Mouse (Mus musculus) embryonic stem cell, embryonic (primary cell): ENCODE measurements around the gene Fbl.

Experiments
- CTCF ChIA-PET, 4 experiments: fragments of 300-600 bp in 2 of 4; fragments of 350-600 bp in 2 of 4; sonication (Branson Sonifier 250); formaldehyde crosslinking; loops; one replicate each; lab custom pipeline; 2022; ENCODE audit warnings: inconsistent platforms in 2 of 4; lab: Charles Lee
- POLR2A ChIA-PET, 4 experiments: fragments of 300-600 bp in 2 of 4; fragments of 350-600 bp in 2 of 4; sonication (Branson Sonifier 250); formaldehyde crosslinking; loops; one replicate each; lab custom pipeline; 2022; ENCODE audit warnings: antibody characterized with exemption in 4 of 4, inconsistent platforms in 1 of 4; lab: Charles Lee

Gene Fbl

DNA sequence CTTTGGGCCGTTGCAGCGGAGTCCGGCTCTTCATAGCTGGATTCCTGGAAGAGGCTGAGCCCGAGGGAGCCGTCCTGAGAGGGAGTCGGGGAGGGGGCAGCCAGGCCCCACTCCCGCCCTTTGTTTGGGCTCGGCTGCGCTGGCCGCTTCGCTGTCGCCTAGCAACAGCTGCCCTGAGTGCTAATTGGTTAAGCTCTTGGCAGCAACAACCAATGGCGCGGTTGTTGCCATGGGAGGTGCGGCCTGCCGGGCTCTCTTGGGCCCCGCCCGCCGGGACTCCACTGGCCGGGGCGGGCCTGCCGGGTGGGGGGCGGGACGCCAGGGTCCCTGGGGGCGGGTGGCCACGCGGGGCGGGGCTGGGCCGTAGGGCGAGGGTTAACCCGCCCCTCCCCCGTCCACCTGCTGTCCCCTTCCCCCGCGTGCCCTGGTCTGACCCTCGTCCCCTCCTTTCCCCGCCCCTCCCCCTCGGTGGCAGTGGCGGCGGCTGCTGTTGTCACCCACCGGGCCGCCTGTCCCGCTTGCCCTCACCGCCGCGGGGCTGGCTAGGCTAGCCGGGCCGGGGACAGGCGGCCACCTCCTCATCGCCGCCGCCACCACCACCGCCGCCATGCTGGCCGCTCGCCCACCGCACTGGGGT is 10.3 kb downstream of the Fbl start:
- POLR2A ChIA-PET: interaction anchor here (0.6 to 5.9 kb wide), 61 partner anchors 10 to 984 kb away, joined by 3 to 61 read pairs (median 3); partner anchors contain the start of genes Fbl (in 4 of the 4), Med29 (in 2 of the 4), Paf1 (in 2 of the 4) and Rps16 (in 2 of the 4)
- CTCF ChIA-PET: interaction anchor here (0.6 to 1.2 kb wide), 11 partner anchors 11 to 1001 kb away, joined by 3 to 9 read pairs (median 4); partner anchors contain the start of genes Fbl (in 1 of the 4) and Psmd8 (in 1 of the 4)

DNA sequence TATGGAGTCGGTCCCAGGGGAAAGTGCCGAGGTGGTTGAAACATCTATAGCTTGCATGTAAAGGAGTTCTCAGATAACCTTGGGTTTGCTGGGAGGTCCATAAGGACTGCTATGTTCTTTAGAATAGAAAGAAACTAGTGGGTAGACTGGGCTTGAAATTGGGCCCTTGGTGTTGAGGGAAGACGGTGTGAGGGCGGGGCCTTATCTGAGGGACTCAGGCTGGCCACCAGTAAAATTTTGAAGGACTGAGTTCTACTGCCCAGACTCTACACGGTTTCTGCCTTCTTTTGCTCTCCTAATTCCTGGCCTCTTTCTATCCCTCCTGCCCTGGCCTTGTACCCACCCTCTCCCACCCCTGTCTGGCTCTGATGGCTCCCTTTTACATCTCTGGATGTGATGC is 11.4 kb downstream of the Fbl start:
- ChIA-PET POLR2A (interaction anchor here in 3 of 4 experiments (0.5 to 5.9 kb wide), 11 partner anchors 11 to 698 kb away, joined by 3 to 61 read pairs (median 8); partner anchors contain the start of genes Fbl (in 3 of the 3) and Rps16 (in 1 of the 3)), CTCF (interaction anchor here in 1 of 4 experiments (1.2 kb wide), 1 partner anchor 23 kb away, joined by 3 read pairs; no protein-coding TSS in a partner anchor)

DNA sequence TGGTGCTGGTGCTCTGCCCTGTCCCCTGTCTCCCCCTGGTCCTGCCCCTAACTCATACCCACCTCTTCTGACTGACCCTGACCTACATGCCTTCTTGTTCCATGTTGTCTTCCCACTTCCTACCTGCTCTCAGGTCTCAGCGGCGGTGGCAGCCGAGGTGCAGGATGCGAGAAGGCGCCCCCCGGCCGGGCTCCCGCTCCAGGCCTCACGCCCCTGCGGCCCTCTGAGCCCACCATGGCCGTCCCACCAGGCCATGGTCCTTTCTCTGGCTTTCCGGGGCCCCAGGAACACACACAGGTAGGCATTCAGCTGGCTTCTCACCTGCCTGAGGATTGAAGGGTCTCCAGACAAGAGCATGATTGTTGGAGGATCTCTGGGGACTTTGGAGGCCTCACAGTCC is 11.9 kb downstream of the Fbl start:
- POLR2A ChIA-PET: interaction anchor here in 3 of 4 experiments (0.5 to 5.9 kb wide), 6 partner anchors 11 to 699 kb away, joined by 3 to 61 read pairs (median 22); partner anchors contain the start of gene Fbl (in 2 of the 3)
- CTCF ChIA-PET: no interaction called here

DNA sequence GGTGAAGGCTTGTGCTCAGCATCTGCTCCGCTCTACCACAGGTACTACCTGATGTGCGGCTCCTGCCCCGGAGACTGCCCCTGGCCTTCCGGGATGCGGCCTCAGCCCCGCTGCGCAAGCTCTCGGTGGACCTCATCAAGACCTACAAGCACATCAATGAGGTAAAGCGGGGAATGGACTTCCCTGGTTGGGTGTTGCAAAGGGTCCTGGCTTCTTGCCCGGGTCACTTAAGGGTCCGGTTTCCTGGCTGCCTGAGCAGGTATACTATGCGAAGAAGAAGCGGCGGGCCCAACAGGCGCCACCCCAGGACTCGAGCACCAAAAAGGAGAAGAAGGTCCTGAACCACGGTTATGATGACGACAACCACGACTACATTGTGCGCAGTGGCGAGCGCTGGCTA is 12.8 kb downstream of the Fbl start:
- ChIA-PET POLR2A (interaction anchor here in 2 of 4 experiments (0.7 to 5.9 kb wide), 4 partner anchors 13 to 198 kb away, joined by 3 to 61 read pairs (median 10); partner anchors contain the start of genes Fbl (in 1 of the 2) and Zfp36 (in 1 of the 2)), CTCF (no interaction called here)

DNA sequence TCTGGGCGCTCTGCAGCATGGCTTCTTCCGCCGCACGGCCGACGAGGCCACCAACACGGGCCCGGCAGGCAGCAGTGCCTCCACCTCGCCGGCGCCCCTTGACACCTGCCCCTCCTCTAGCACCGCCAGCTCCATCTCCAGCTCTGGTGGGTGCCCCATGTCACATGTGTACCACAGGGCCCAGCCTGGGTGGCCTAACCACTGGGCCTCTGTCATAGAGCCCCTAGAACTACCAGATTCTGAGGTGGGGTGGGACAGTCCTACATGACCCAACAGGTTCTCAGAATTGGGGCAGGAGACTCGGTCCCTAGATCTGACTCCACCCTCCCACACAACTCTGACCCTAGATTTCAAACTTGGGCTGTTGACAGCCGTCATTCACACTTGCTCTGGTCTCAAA is 16.4 kb downstream of the Fbl start:
- CTCF ChIA-PET: interaction anchor here in 2 of 4 experiments (1.0 to 1.1 kb wide), 2 partner anchors 38 to 113 kb away, joined by 3 read pairs; no protein-coding TSS in a partner anchor
- POLR2A ChIA-PET: interaction anchor here in 2 of 4 experiments (1.0 to 1.6 kb wide), 5 partner anchors 9 to 136 kb away, joined by 3 to 8 read pairs (median 4); partner anchors contain the start of genes Fbl (in 1 of the 2) and Psmc4 (in 1 of the 2)

DNA sequence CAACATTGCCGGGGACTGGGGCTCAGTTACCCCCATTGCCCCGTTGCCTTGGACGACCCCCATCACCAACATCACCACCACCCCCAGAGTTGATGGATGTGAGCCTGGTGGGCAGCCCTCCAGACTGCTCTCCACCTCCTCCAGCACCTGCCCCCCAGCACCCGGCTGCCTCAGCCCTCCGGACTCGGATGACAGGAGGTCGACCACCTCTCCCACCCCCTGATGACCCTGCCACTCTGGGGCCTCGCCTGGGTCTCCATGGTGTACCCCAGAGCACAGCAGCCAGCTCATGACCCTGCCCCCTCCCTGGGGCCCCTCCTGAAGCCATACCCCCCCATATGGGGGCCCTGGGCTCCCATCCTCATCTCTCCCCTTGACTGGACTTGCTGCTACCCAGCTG is 17.1 kb downstream of the Fbl start:
- CTCF ChIA-PET: no interaction called here
- POLR2A ChIA-PET: interaction anchor here in 1 of 4 experiments (1.0 to 1.6 kb wide), 4 partner anchors 9 to 137 kb away, joined by 3 to 8 read pairs (median 4); partner anchors contain the start of genes Fbl and Psmc4

DNA sequence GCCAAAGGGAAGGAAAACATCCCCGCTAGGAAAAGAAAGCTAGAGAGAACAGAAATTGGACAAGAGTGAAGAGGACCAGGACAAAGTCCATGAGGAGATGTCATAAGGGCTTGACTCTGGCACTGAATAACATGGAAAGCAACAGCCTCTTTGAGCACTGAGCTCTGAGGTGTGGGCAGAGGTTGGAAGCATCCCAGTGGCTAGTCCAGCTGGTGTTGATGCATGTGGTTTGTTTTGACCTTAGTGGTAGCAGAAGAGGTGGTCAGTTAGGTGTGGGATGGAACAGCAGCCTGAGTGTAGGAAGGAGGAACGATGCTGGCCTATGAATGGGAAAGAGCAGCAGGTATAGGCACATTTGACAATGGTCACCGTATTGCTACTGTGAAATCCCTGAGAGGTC is 22.0 kb downstream of the Fbl start:
- ChIA-PET POLR2A (interaction anchor here (0.6 to 6.0 kb wide), 8 partner anchors 12 to 165 kb away, joined by 3 to 38 read pairs (median 4); partner anchors contain the start of genes Dyrk1b (in 2 of the 4) and Fbl (in 1 of the 4)), CTCF (no interaction called here)

DNA sequence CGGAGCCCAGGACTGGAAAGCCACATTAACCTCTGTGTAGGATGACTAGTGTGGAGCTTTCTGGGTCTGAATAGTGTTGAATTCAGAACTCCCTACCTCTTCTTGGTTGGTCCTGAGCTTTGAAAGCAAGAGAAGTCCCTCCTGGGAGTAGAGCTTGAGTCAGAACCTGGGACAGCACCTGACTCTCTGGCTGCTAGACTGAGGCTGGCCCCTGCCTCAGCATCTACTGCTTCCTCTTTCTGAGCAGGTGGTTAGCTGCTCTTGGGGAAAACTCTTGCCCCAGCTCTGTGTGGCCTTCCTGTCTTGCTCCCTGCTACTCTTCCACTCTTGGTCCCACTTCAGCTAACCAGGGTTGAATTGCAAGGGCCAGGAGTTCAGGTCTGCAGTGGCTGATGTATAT is 22.4 kb downstream of the Fbl start:
- POLR2A ChIA-PET: interaction anchor here (0.6 to 6.0 kb wide), 8 partner anchors 11 to 165 kb away, joined by 3 to 38 read pairs (median 4); partner anchors contain the start of genes Dyrk1b (in 2 of the 4) and Fbl (in 1 of the 4)

DNA sequence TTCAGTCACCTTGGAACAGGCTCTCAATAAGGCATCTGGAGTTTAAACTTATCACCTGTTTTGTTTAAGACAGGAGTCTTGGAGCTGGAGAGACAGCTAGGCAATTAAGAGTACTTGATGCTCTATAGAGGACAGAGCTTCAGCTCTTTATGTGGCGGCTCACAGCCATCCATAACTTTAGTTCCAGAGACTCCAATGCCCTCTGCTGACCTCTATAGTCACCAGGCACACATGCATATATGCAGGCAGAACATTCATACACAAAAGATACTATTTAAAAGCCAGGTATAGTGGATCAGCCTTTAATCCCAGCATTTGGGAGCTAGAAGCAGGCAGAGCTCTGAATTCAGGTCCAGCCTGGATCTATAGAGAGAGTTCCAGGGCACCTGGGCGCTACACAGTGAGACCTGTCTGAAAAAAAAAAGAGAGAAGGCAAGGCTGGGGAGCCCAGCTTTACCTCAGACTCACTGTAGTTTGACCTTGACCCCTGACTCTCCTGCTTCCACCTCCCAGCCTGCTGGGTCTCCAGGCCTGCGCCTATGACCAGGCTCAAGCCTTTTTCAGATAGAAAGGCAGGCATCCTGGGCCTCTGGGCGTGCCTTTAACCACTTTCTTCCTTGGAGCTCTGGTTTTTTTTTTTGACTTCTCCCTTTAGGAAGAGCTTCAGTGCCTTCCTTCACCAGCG is 26.0 kb downstream of the Fbl start:
- POLR2A ChIA-PET: interaction anchor here in 3 of 4 experiments (0.5 to 6.0 kb wide), 29 partner anchors 8 to 1717 kb away, joined by 3 to 38 read pairs (median 3); partner anchors contain the start of genes Dyrk1b (in 3 of the 3), Med29 (in 2 of the 3), Paf1 (in 2 of the 3) and Rps16 (in 2 of the 3)
- CTCF ChIA-PET: interaction anchor here (0.5 to 1.7 kb wide), 8 partner anchors 13 to 836 kb away, joined by 3 to 8 read pairs (median 4); no protein-coding TSS in a partner anchor

More for the DNA sequence above, 22.4 kb downstream of the Fbl start:
- CTCF ChIA-PET: no interaction called here

DNA sequence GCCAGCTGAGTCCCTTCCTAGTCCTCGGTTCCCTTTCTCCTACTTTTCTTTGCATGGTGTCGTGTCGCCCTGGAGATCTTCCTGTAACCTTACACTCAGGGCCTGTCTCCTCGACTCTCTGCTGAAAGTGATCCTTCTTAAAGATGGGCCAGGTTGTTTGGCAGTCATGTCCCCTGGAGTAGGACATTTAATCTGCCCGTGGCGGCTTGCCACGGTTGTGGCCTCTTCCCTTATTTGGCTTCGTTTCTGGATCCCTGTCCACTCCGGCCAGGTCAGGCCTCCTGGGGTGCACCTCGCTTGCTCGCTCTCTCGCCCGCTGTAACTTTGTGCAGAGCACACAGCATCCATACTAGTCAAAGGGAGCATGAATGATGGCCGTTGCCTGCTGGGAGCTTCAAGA is 27.0 kb downstream of the Fbl start:
- ChIA-PET CTCF (interaction anchor here in 2 of 4 experiments (0.6 kb wide), 2 partner anchors 50 to 808 kb away, joined by 3 read pairs; no protein-coding TSS in a partner anchor), POLR2A (interaction anchor here in 3 of 4 experiments (1.0 to 6.0 kb wide), 9 partner anchors 10 to 154 kb away, joined by 3 to 38 read pairs (median 9); partner anchors contain the start of genes Dyrk1b (in 2 of the 3), Rps16 (in 2 of the 3) and Fbl (in 1 of the 3))

DNA sequence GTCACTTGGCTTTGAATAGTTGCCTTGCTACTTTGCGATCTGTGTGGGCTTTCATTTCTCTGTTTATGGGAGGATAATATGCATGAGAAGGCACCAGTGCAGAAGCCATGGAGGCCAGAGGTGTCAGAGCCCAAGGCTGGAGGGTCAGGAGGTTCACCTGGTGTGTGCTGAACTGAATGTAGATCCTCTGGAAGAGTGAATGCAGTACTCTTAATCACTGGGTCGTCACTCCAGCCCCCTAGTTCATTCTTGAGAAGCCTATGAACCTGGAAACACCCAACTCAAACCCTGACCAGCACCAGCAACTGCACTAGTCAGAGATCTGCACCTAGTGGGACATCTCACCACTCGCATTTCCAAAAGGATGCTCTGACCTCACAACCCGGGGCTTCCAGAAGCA is 29.5 kb downstream of the Fbl start:
- ChIA-PET CTCF (no interaction called here), POLR2A (no interaction called here)

DNA sequence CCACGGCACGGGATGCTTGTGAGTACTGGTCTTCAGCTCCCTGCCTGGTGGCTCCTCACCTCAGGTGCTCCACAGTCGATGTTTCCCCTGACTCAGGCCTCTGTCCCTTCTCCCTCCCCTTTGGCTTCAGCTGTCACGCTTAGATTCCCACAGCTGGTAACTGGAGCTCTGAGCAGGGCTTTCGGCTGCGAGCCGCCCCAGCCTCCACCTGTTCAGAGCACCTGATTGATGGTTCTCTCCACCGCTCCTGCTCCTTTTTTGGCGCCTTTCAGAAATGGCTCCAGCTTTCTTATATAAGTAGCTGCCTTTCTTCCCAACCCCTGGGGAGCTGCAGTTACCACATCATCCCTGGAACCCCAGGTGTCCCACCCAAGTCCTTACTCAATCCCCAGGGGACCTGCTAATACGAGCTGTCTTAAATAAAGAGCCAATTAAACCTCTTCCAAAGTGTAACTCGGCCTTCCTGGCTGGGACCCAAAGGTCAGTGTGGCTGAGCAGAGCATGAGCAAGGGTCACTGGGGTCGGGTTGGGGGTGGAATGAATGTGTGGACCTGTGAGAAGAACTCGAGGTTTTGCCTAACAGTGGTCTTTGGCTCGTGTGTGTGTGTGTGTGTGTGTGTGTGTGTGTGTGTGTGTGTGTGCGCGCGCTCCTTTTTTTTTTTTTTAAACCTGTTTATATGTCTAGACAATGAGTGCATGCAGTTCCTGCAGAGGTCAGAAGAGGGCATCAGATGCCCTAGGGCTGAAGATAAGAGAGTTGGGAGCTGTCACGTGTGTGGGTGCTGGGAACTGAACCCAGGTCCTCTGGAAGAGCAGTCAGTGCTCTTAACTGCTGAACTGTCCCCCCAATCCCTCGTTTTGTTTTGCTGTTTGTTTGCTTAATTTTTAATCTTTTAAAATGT is 33.9 kb downstream of the Fbl start:
- ChIA-PET POLR2A (interaction anchor here (0.6 to 1.7 kb wide), 12 partner anchors 8 to 1246 kb away, joined by 3 to 8 read pairs (median 3); partner anchors contain the start of genes Dyrk1b (in 1 of the 4), Rps16 (in 1 of the 4) and Zfp607b (in 1 of the 4)), CTCF (interaction anchor here (0.6 to 1.6 kb wide), 19 partner anchors 10 to 1830 kb away, joined by 3 to 16 read pairs (median 4); partner anchors contain the start of gene Selenov (in 1 of the 4))

DNA sequence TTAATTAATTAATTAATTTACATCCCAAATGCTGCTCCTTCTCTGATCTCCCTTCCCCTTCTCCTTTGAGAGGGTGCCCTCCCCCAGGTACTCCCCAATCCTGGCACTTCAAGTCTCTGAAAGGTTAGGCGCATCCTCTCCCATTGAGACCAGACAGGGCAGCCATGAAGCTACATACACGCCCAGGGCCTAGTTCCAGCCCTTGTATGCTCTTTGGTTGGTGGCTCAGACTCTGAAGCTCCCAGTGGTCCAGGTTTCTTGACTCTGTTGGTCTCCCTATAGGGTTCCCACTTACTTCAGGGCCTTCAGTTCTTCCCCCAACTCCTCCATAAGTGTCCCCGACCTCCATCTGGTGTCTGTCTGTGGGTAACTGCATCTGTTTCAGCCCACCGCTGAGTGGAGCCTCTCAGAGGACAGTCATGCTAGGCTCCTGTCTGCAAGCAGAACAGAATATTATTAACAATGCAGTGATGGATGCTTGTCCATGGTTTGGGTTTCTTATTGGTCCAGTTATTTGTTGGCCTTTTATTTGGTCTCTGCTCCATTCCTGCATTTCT is 36.6 kb downstream of the Fbl start:
- POLR2A ChIA-PET: interaction anchor here in 1 of 4 experiments (1.0 kb wide), 1 partner anchor 54 kb away, joined by 3 read pairs; no protein-coding TSS in a partner anchor
- CTCF ChIA-PET: interaction anchor here in 2 of 4 experiments (0.7 to 1.2 kb wide), 2 partner anchors 49 to 58 kb away, joined by 3 read pairs; no protein-coding TSS in a partner anchor

DNA sequence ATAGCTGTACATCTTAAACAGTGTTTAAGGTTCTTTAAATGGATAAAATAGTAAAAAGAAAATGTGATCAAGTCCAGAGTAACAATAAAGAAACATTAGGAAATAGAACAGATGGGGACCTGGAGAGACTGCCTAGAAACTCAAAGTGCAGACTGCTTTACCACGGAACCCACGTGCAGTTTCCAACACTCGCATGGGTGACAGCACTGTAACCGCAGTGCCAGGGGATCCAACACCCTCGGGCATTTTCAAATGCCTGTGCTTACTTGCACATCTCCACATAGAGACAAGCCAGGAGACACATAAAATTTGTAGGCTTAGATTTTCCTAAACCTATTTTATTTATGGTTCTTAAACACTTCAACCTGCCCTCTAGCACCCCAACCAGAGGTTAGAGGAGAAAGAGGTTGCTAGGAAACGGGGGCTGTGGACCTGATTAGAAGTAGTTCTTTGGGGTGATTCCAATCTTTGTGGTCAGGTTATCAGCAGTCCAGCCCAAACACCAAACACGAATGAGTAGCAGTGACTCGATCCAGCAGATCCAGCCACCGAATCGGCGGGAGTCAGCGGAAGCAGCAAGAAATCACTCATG is 39.0 kb downstream of the Fbl start:
- CTCF ChIA-PET: interaction anchor here in 1 of 4 experiments (1.7 kb wide), 1 partner anchor 13 kb away, joined by 4 read pairs; no protein-coding TSS in a partner anchor
- POLR2A ChIA-PET: interaction anchor here in 1 of 4 experiments (0.6 to 0.9 kb wide), 2 partner anchors 519 to 648 kb away, joined by 3 read pairs; partner anchors contain the start of gene Zfp607b

DNA sequence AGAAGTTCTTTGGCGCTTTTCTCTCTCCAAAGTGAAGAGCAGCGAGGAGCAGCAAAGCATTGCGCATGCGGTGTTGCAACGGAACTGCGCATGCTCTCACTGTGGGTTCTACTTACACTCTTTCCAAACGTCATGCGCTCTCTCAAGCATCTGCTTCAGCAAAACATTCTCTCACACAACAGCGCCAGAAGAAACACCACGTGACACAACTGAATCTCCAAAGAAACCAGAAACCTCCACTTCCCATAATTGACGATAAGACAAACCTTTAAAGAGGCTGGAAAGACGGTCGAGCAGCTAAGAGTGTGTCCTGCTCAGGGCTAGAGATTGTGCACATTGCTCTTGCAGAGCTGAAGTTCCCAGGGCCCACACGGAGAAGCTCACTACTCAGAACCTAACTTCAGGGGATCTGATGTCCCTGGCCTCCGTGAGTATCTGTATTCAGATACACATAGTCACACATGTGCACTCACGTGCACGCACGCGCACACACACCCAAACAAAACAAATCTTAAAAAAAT is 39.5 kb downstream of the Fbl start:
- ChIA-PET POLR2A (interaction anchor here in 1 of 4 experiments (0.6 to 0.9 kb wide), 2 partner anchors 520 to 649 kb away, joined by 3 read pairs; partner anchors contain the start of gene Zfp607b), CTCF (interaction anchor here in 2 of 4 experiments (0.5 to 1.7 kb wide), 2 partner anchors 14 to 70 kb away, joined by 4 to 5 read pairs; no protein-coding TSS in a partner anchor)
